Mouse (Mus musculus) bone marrow, adult 2 months (tissue): Measurements from ENCODE around the gene Dynlrb2. TPM values are rescaled to one million over a fixed set of nuclear protein-coding genes. Genes with fewer than 3 reads are reported as not detected.

ENCODE experiments used
- H3K27ac ChIP-seq: fragments of 200-500 bp; 2 replicates; pipeline ENCODE4 v1.5.1; 2012; ENCODE audit warnings: low read depth, mild to moderate bottlenecking, control low read depth, inconsistent platforms, low read length; ENCODE audit not compliant: control insufficient read depth, poor library complexity, insufficient read depth
- H3K4me1 ChIP-seq: fragments of 200-500 bp; 2 replicates; pipeline ENCODE4 v1.6.1; 2011; ENCODE audit warnings: low read length; ENCODE audit not compliant: control insufficient read depth, insufficient read depth
- H3K4me3 ChIP-seq: fragments of 200-500 bp; replicated peaks from 2 replicates; pipeline ENCODE3; 2011; ENCODE audit warnings: mild to moderate bottlenecking, low read depth, low read length, control low read depth; ENCODE audit not compliant: control insufficient read depth
- CTCF ChIP-seq: fragments of 200-500 bp; IDR thresholded peaks from 2 replicates; pipeline ENCODE4 v1.5.1; 2011; ENCODE audit warnings: low read length, control low read depth; ENCODE audit not compliant: control insufficient read depth, insufficient read depth
- POLR2A ChIP-seq: fragments of 200-500 bp; IDR thresholded peaks from 2 replicates; pipeline ENCODE4 v1.6.1; 2011; ENCODE audit warnings: low read depth, mild to moderate bottlenecking, control low read depth, low read length, borderline replicate concordance; ENCODE audit not compliant: control insufficient read depth
- WGBS: fragments of 180-500 bp; shearing (Covaris S2); methylation state at CpG from one replicate; pipeline ENCODE4 v1.1.7; 2018; 5-methylcytosine and 5-hydroxymethylcytosine counted together
- polyA plus RNA-seq: library from polyadenylated mRNA; stranded (reverse); fragments of >200 nt; gene quantifications from 2 replicates; pipeline ENCODE4 v1.2.4, GENCODE M21; 2011; ENCODE audit warnings: low replicate concordance; ENCODE audit not compliant: missing spikeins, insufficient read depth, insufficient read length

Dynlrb2 gene
- polyA plus RNA-seq, 1 experiment = not detected

DNA sequence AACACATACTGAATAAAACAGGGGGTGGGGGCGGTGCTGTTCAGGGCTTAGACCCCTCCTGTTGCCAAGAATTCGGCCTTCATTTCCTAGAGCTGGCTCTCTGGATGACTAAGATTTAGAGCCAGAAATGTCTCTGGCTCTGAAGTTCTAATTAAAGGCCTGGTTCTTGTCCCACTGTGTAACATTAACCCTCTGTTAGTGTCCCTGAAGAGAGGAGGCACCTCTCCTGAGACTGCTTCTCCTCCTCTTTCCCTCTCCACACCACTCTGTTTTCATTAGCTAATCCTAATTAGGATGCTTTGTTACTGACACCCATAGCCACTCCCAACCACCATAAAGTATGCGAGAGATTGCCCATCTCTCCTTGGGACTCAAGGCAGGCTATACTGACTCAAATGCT, 22.0 kb upstream of the Dynlrb2 start:
- WGBS = 78% methylated on average over 3 of the region's 3 CpGs
- TF ChIP-seq POLR2A (no peak), CTCF (no peak)
- Histone ChIP-seq H3K4me1 (peaks cover 2% of the 10 kb centered on the region; the same call in 1 of the 2 replicates), H3K4me3 (no peak overlapping the region), H3K27ac (no peak overlapping the region)

DNA sequence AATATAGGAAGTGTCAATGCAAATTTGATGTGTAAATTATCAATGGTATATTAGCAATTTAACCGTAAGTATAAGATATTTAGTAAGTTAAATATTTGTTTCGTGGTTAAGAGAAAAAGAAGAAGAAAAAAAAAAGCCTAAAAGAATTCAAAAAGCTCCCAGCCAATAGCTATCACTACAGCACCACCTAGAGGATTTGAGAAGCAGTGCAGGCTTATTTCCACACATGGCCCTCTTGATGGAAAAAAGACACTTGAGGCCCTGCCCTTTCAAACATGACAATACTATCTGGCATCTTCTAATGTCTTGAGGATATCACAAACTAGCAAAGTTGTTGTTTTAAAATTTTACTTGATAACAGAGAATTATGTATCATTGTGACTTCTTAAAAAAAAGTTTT, 20.7 kb upstream of the Dynlrb2 start:
- no peak for TF ChIP-seq POLR2A
- no peak for TF ChIP-seq CTCF
- no peak overlapping the region for H3K27ac ChIP-seq
- H3K4me1 ChIP-seq = no peaks in the 10 kb centered on the region
- no peak overlapping the region for H3K4me3 ChIP-seq
- WGBS = 19% methylated on average over 2 of the region's 2 CpGs

DNA sequence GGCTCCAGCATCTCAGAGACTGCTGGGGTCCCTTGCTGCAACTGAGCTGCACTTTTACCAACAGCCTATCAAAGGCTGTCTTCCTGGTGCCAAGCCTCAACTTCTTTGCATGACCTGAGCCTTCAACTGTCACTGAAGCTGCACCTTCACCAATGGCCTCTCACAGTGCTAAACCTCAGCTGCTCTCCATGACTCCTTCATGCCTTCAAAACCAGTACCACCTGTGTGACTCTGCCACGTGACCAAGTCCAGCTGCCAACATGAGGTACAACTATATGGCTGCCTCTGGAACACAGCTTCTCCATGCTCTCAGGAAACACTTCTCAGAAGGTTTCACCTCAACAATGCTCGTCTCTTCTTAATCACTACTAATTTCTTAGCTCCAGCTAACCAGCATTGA, 16.2 kb upstream of the Dynlrb2 start:
- no peak overlapping the region for H3K27ac ChIP-seq
- TF ChIP-seq POLR2A (no peak), CTCF (no peak)
- H3K4me3 ChIP-seq = no peak overlapping the region
- WGBS = 68% methylated on average over 2 of the region's 2 CpGs
- H3K4me1 ChIP-seq = no peaks in the 10 kb centered on the region

DNA sequence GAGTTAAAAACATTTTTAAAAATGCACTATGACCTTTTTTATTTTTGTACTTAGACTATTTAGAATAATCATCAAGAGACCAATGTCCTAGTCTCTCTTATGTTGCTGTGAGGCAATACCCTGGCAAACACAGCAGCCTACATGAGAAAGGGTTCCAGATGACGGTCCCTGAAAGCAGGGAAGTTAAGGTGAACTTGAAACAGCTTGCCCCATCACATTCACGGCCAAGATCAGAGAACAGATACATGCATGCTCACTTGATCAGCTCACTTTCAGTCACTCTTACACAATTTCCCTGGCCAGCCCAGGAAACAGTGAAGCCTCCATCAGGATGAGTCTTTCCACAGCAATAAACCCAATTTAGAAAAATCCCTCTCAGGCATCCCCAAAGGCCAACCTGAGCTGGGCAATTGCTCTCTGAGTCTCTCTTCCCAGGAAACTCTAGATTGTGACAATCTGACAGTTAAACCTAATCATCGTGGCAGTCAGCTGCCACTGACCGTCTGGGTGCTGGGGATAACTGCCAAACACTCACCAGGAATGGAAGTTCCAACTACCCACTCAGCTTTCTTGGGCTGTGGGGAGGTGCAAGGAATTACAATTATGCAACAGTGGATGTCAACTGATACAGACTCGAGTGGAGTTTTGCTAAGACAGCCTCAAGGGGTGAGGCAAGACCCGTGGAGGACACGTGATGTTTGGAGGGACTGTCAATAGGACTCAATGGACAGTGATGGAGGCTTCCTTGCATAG, 4.5 kb upstream of the Dynlrb2 start:
- H3K4me3 ChIP-seq = no peak overlapping the region
- no peaks in the 10 kb centered on the region; the same call in 1 of the 2 replicates for H3K4me1 ChIP-seq
- H3K27ac ChIP-seq = no peak overlapping the region
- no peak for TF ChIP-seq CTCF
- WGBS = 64% methylated on average over 7 of the region's 7 CpGs

DNA sequence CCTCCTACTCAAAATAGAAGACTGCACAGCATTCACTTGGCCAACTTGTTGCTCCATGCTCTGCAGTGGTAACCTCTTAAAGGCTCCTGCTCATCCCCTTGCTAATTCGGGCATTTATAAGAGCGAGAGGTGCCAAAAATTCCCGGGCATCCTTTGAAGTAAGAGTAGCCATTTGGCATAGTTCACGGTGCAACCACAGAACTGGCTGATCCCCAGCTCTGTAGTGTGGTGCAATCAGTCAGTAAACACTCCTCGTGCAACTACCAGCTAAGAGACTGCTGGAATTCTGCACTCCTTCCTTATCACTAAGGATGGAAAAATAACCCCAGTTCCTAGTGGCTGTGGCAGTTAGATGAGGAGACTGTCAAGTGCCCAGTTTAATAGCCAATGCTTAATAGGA, 3.9 kb downstream of the Dynlrb2 start:
- Histone ChIP-seq H3K4me1 (no peaks in the 10 kb centered on the region; the same call in 1 of the 2 replicates), H3K27ac (no peak overlapping the region), H3K4me3 (no peak overlapping the region)
- TF ChIP-seq POLR2A (no peak), CTCF (no peak)
- WGBS = 60% methylated on average over 5 of the region's 5 CpGs

DNA sequence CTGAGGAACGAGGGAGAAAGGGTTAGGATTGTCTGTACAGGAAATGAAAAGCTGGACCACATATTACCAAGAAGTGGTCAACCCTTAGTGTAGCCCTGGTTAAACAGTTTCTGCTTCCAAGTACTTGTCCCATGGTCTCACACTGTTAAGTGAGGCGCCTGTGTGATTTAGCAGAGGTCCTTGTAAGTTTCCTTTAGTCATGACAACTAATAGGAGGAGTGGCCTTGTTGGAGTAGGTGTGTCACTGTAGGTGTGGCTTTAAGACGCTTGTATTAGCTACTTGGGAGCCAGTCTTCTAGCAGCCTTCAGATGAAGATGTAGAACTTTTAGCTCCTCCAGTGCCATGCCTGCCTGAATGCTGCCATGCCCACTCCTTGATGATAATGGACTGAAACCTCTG, 4.5 kb downstream of the Dynlrb2 start:
- no peak overlapping the region for H3K27ac ChIP-seq
- no peaks in the 10 kb centered on the region; the same call in 1 of the 2 replicates for H3K4me1 ChIP-seq
- WGBS = 63% methylated on average over 3 of the region's 3 CpGs
- TF ChIP-seq POLR2A (no peak), CTCF (no peak)
- H3K4me3 ChIP-seq = no peak overlapping the region

DNA sequence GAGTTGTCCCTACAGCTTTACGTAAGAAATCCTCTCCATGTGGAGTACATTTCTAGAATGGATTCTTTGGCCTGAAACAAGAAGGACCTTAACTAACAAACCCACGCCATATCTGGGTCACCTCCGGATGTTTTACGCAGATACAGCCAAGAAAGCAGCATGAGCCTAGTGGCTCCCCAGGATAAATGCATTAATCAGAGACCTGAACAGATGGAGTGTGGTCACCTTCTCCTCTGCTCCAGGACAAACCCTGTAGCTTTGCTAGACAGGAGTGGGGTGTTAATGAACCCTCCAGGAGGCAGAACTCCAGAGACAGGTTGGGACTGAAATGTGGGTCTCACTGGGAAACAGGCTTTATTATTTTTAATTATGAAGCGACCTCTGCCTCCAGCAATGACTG, 14.9 kb downstream of the Dynlrb2 start:
- Histone ChIP-seq H3K4me3 (no peak overlapping the region), H3K4me1 (no peaks in the 10 kb centered on the region), H3K27ac (no peak overlapping the region)
- WGBS = 85% methylated on average over 5 of the region's 5 CpGs
- no peak for TF ChIP-seq CTCF
- no peak for TF ChIP-seq POLR2A

DNA sequence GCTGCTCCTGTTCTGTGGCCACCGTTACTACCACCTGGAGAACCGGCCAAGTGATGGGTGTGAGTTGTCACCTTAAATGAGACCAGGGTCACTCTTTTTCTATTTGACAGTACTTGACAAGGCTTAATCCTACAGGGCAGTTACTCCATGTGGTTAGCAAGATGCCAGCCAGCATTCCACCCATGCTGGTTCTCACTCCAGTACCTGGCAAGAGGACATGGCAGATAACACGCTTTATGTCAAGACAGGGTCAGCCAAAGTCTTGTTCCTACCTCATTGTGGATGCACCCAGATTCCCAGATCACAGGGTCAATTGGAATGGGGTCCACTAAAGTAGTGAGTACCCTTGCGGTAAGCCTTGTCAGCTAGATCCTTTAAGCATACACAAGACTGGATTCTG, 16.4 kb downstream of the Dynlrb2 start:
- no peak overlapping the region for H3K27ac ChIP-seq
- TF ChIP-seq CTCF (no peak), POLR2A (no peak)
- H3K4me3 ChIP-seq = no peak overlapping the region
- no peaks in the 10 kb centered on the region for H3K4me1 ChIP-seq
- WGBS = 89% methylated on average over 4 of the region's 4 CpGs

DNA sequence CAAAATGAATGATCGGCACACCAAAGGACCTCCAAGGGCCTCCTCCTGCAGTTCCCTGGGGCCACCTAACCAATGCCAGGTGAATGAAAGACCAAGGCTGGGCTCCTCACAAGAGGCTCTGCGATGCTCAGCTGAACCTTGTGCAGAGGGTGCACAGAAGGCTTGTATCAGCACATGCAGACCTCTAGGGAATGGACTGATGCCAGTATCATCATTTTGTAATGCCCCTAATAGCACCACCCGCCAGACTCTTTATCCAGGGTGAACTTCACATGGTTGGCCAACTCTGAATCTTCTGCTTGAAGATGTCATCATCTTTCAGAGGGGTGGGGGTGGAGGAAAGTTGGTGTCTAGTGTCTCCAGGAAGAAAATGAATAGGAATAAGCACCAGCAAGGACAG, 16.9 kb downstream of the Dynlrb2 start:
- Histone ChIP-seq H3K4me1 (no peaks in the 10 kb centered on the region), H3K27ac (no peak overlapping the region), H3K4me3 (no peak overlapping the region)
- TF ChIP-seq CTCF (no peak), POLR2A (no peak)
- 76% methylated on average over 3 of the region's 3 CpGs for WGBS
